Mouse (Mus musculus) forebrain, embryonic 13.5 days (tissue): Measurements from ENCODE around the gene Srcin1. TPM values are rescaled to one million over a fixed set of nuclear protein-coding genes. Genes with fewer than 3 reads are reported as not detected.

Experiments used
- ATAC-seq: fragments of 200-750 bp; cut with Nextera tagmentation; 2 replicates; pipeline ENCODE4 v1.8.0; 2017
- H3K27ac ChIP-seq: fragments of 300-500 bp; sonication (generic); 2 replicates; pipeline ENCODE4 v1.5.1; 2015; ENCODE audit warnings: inconsistent platforms, mild to moderate bottlenecking, moderate library complexity
- H3K27me3 ChIP-seq: fragments of 300-500 bp; sonication (generic); 2 replicates; pipeline ENCODE4 v1.6.1; 2015; ENCODE audit warnings: mild to moderate bottlenecking, inconsistent platforms
- H3K36me3 ChIP-seq: fragments of 300-500 bp; sonication (generic); 2 replicates; pipeline ENCODE4 v1.6.1; 2015; ENCODE audit warnings: mild to moderate bottlenecking, inconsistent platforms; ENCODE audit not compliant: poor library complexity, severe bottlenecking
- H3K4me1 ChIP-seq: fragments of 300-500 bp; sonication (generic); 2 replicates; pipeline ENCODE4 v1.6.1; 2015; ENCODE audit warnings: inconsistent platforms
- H3K4me2 ChIP-seq: fragments of 300-500 bp; sonication (generic); 2 replicates; pipeline ENCODE4 v1.6.1; 2015; ENCODE audit warnings: inconsistent platforms, mild to moderate bottlenecking, moderate library complexity
- H3K4me3 ChIP-seq: fragments of 300-500 bp; sonication (generic); 2 replicates; pipeline ENCODE4 v1.5.1; 2015; ENCODE audit warnings: mild to moderate bottlenecking, inconsistent platforms
- H3K9ac ChIP-seq: fragments of 300-500 bp; sonication (generic); 2 replicates; pipeline ENCODE4 v1.6.1; 2015; ENCODE audit warnings: mild to moderate bottlenecking, inconsistent platforms
- H3K9me3 ChIP-seq: fragments of 300-500 bp; sonication (generic); replicated peaks from 2 replicates; pipeline ENCODE4 v1.6.1; 2016; ENCODE audit warnings: inconsistent platforms
- WGBS: fragments of 180-500 bp; shearing (Covaris S2); methylation state at CpG from one replicate; pipeline ENCODE4 v1.1.7; 2015; 5-methylcytosine and 5-hydroxymethylcytosine counted together
- polyA plus RNA-seq: library from polyadenylated mRNA; unstranded; fragments of >200 nt; fragmentation: Nextera tagmentation; extraction: Ambion mirVana; gene quantifications from 2 replicates; pipeline ENCODE4 v1.2.1, GENCODE M21; 2015

Srcin1 gene
- polyA plus RNA-seq, 1 experiment from 2014 or later = 5.6 TPM

- Histone ChIP-seq H3K4me1 (no peaks in the 10 kb centered on the region), H3K27me3 (0 out of 2 replicates have a peak, but pooled peaks cover 6% of the 10 kb centered on the region), H3K4me3 (no peak overlapping the region), H3K9me3 (no peaks in the 10 kb centered on the region), H3K4me2 (no peak overlapping the region), H3K9ac (no peak overlapping the region), H3K27ac (no peak overlapping the region), H3K36me3 (peaks cover 16% of the 10 kb centered on the region)
- WGBS = 18% methylated on average over 16 of the region's 16 CpGs
- peak; percentile 73 for ATAC-seq
Observed at GRCm38 (mm10) chr11:97489589-97490324, 86.2 kb downstream of the Srcin1 start.

DNA sequence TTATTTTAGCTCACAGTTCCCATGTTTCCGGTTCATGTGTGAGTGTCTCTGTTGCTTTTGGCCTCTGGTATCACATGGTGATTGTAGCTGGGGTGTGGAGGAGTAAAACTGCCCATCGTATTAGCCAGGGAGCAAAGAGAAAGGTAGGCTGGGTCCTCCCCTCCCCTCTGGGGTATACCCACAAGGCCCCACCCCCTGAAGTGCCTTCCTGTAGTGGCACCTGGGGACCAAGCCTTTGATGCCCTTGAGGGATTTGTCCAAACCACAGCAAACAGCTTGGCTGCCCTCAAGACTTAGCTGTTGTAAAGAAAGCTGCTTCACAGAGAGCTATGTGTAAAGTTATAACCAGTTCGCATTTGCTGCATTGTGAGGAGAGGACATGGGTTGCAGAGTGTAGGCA is 88.3 kb downstream of the Srcin1 start:
- Histone ChIP-seq H3K9me3 (no peaks in the 10 kb centered on the region), H3K36me3 (peaks cover 10% of the 10 kb centered on the region), H3K4me2 (no peak overlapping the region), H3K27ac (no peak overlapping the region), H3K9ac (no peak overlapping the region), H3K4me3 (no peak overlapping the region), H3K27me3 (0 out of 2 replicates have a peak, but pooled peaks cover 6% of the 10 kb centered on the region), H3K4me1 (no peaks in the 10 kb centered on the region)
- no peak for ATAC-seq
- WGBS = 79% methylated on average over 3 of the region's 3 CpGs

DNA sequence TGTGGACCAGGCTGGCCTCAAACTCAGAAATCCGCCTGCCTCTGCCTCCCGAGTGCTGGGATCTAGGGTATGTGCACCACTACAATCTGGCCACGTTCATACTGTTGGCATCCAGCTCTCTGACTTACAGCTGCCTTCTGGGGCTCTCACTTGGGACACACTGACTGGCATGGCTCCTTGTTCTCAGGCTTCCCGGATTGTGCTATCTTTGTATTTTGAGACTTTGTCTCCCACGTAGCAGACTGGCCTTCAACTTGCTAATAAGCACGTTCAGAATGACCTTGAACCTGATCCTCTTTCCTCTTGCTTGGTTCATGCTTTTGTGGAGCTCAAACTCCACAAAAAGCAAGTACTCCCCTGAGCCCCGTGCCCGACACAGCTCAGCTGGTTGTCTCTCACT is 90.3 kb downstream of the Srcin1 start:
- no peak overlapping the region for H3K4me2 ChIP-seq
- no peaks in the 10 kb centered on the region for H3K9me3 ChIP-seq
- H3K4me1 ChIP-seq = no peaks in the 10 kb centered on the region
- WGBS = 77% methylated on average over 8 of the region's 8 CpGs
- no peak overlapping the region for H3K9ac ChIP-seq
- no peak for ATAC-seq
- H3K36me3 ChIP-seq = peaks cover 14% of the 10 kb centered on the region
- no peak overlapping the region for H3K4me3 ChIP-seq
- no peak overlapping the region for H3K27ac ChIP-seq
- 0 out of 2 replicates have a peak, but pooled peaks cover 6% of the 10 kb centered on the region for H3K27me3 ChIP-seq

DNA sequence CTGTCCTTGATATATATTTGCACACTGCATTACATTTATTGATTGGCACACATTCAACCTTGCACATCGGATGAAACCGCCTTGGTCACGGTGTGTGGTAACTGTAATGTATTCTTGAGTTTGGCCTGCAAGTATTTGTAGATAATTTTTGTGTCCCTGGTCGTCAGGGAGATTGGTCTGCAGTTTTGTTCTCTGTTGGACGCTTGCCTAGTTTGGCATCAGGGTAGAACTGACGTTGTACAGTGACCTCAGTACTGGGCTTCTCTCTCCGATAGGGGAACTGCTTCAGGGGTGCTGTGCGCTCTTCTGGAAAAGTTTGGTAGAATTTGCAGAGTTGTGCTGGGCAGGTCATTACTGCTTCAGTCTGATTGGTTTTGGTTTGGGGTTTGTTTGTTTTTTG is 96.2 kb downstream of the Srcin1 start:
- Histone ChIP-seq H3K4me1 (no peaks in the 10 kb centered on the region), H3K4me2 (no peak overlapping the region), H3K4me3 (no peak overlapping the region), H3K36me3 (peaks cover 35% of the 10 kb centered on the region), H3K27me3 (no peaks in the 10 kb centered on the region), H3K9ac (no peak overlapping the region), H3K9me3 (no peaks in the 10 kb centered on the region), H3K27ac (no peak overlapping the region)
- ATAC-seq = no peak
- 73% methylated on average over 8 of the region's 8 CpGs for WGBS

GRCm38 (mm10) chr11:97479085-97479484 is 96.9 kb downstream of the Srcin1 start:
- WGBS = 91% methylated on average over 10 of the region's 10 CpGs
- Histone ChIP-seq H3K27ac (no peak overlapping the region), H3K4me2 (no peak overlapping the region), H3K36me3 (peaks cover 37% of the 10 kb centered on the region), H3K4me3 (no peak overlapping the region), H3K9me3 (no peaks in the 10 kb centered on the region), H3K9ac (no peak overlapping the region), H3K27me3 (no peaks in the 10 kb centered on the region), H3K4me1 (no peaks in the 10 kb centered on the region)
- no peak for ATAC-seq

GRCm38 (mm10) chr11:97478345-97478744 is 97.6 kb downstream of the Srcin1 start:
- peaks cover 38% of the 10 kb centered on the region for H3K36me3 ChIP-seq
- no peaks in the 10 kb centered on the region for H3K9me3 ChIP-seq
- 88% methylated on average over 6 of the region's 6 CpGs for WGBS
- H3K4me2 ChIP-seq = no peak overlapping the region
- H3K9ac ChIP-seq = no peak overlapping the region
- H3K27ac ChIP-seq = no peak overlapping the region
- H3K4me3 ChIP-seq = no peak overlapping the region
- no peaks in the 10 kb centered on the region for H3K4me1 ChIP-seq
- no peak for ATAC-seq
- H3K27me3 ChIP-seq = no peaks in the 10 kb centered on the region

- no peaks in the 10 kb centered on the region for H3K4me1 ChIP-seq
- no peaks in the 10 kb centered on the region for H3K9me3 ChIP-seq
- ATAC-seq = no peak
- H3K4me2 ChIP-seq = no peak overlapping the region
- no peak overlapping the region for H3K27ac ChIP-seq
- 79% methylated on average over 7 of the region's 7 CpGs for WGBS
- H3K36me3 ChIP-seq = peaks cover 38% of the 10 kb centered on the region
- no peak overlapping the region for H3K9ac ChIP-seq
- H3K4me3 ChIP-seq = no peak overlapping the region
- H3K27me3 ChIP-seq = no peaks in the 10 kb centered on the region
Observed at GRCm38 (mm10) chr11:97477431-97477830, 98.6 kb downstream of the Srcin1 start.

DNA sequence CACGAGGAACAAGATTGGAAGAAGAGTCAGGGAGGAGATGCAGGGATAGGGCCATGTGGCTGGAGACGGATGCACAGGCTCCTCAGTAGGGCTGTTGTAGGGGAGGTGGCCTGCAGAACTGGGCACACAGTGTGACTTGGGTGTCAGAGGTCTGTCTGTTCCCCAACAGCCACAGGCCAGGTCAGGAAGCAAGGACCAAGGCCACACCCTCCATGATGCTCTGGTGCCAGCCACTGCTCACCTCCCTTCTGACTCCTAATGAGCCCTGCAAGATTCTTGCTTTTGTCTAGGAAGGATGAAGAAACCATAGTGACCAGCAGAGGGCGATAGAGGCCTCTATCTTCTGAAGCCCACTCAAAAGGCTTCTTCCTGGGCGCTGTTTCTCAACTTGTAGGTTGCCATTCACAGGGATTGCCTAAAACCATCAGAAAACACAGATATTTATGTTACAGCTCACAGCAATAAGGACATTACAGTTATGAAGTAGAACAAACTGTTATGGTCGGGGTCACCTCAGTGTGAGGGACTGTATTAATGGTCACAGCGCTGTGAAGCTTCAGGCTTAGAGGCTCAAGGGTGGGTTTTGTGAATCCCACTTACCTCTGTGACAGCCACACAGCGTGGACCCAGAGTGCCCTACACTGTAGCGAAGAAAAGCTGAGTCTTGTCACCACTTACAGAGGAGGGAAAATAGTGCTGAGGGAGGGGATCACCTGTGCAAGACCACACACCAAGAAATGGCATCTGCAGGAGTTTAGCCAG is 99.5 kb downstream of the Srcin1 start:
- Histone ChIP-seq H3K27me3 (no peaks in the 10 kb centered on the region), H3K4me2 (no peak overlapping the region), H3K36me3 (peaks cover 37% of the 10 kb centered on the region; the same call in 1 of the 2 replicates), H3K27ac (no peak overlapping the region), H3K4me3 (no peak overlapping the region), H3K4me1 (no peaks in the 10 kb centered on the region), H3K9ac (no peak overlapping the region), H3K9me3 (no peaks in the 10 kb centered on the region)
- ATAC-seq = peak; percentile 50; the same call in 1 of the 2 replicates
- 53% methylated on average over 8 of the region's 8 CpGs for WGBS

- no peak for ATAC-seq
- no peak overlapping the region for H3K4me3 ChIP-seq
Observed at GRCm38 (mm10) chr11:97471276-97471675, 104.7 kb downstream of the Srcin1 start.

GRCm38 (mm10) chr11:97469828-97470227 is 106.2 kb downstream of the Srcin1 start:
- no peaks in the 10 kb centered on the region for H3K9me3 ChIP-seq
- H3K4me3 ChIP-seq = no peak overlapping the region
- H3K36me3 ChIP-seq = peaks cover 41% of the 10 kb centered on the region
- no peak overlapping the region for H3K9ac ChIP-seq
- no peak overlapping the region for H3K4me2 ChIP-seq
- no peaks in the 10 kb centered on the region for H3K27me3 ChIP-seq
- ATAC-seq = no peak
- H3K27ac ChIP-seq = no peak overlapping the region
- WGBS = 90% methylated on average over 7 of the region's 7 CpGs
- no peaks in the 10 kb centered on the region for H3K4me1 ChIP-seq

More at GRCm38 (mm10) chr11:97471276-97471675, 104.7 kb downstream of the Srcin1 start:
- H3K9ac ChIP-seq = no peak overlapping the region
- no peak overlapping the region for H3K4me2 ChIP-seq
- H3K9me3 ChIP-seq = no peaks in the 10 kb centered on the region
- H3K4me1 ChIP-seq = no peaks in the 10 kb centered on the region
- H3K36me3 ChIP-seq = peaks cover 42% of the 10 kb centered on the region
- H3K27me3 ChIP-seq = no peaks in the 10 kb centered on the region
- no peak overlapping the region for H3K27ac ChIP-seq
- WGBS = 79% methylated on average over 6 of the region's 6 CpGs

GRCm38 (mm10) chr11:97468639-97469287 is 107.2 kb downstream of the Srcin1 start:
- no peaks in the 10 kb centered on the region for H3K9me3 ChIP-seq
- ATAC-seq = peak; percentile 74
- no peak overlapping the region for H3K4me2 ChIP-seq
- no peak overlapping the region for H3K27ac ChIP-seq
- peaks cover 47% of the 10 kb centered on the region for H3K36me3 ChIP-seq
- H3K9ac ChIP-seq = no peak overlapping the region
- no peaks in the 10 kb centered on the region for H3K4me1 ChIP-seq
- peaks cover 9% of the 10 kb centered on the region for H3K27me3 ChIP-seq
- 48% methylated on average over 14 of the region's 14 CpGs for WGBS
- H3K4me3 ChIP-seq = no peak overlapping the region
